Mouse (Mus musculus): Measurements from ENCODE around the gene Plekhf1.

Gene Plekhf1

GRCm38 (mm10) chr7:38227900-38228298 lies at the start of gene Plekhf1:
Gene Plekhf1 (minus strand): TSS chr7:38228016.
- peak; percentile 85 for DNase-seq

GRCm38 (mm10) chr7:38272551-38272950 lies 44.7 kb upstream of the Plekhf1 start:
- no peak for DNase-seq

GRCm38 (mm10) chr7:38271859-38272258 lies 44.0 kb upstream of the Plekhf1 start:
- DNase-seq = no peak

- DNase-seq = no peak
Observed at GRCm38 (mm10) chr7:38271511-38271811, 43.6 kb upstream of the Plekhf1 start.

GRCm38 (mm10) chr7:38270703-38271510 lies 43.1 kb upstream of the Plekhf1 start, which contains the start of gene Pop4:
Gene Pop4 (minus strand): TSS chr7:38271423.
- peak; percentile 87 for DNase-seq

GRCm38 (mm10) chr7:38267006-38267680 lies 39.3 kb upstream of the Plekhf1 start:
- peak; percentile 27 for DNase-seq

GRCm38 (mm10) chr7:38262406-38262805 lies 34.6 kb upstream of the Plekhf1 start:
- peak; percentile 34 for DNase-seq

- DNase-seq = no peak
Observed at GRCm38 (mm10) chr7:38259631-38260030, 31.8 kb upstream of the Plekhf1 start.

- DNase-seq = no peak
Observed at GRCm38 (mm10) chr7:38253441-38253840, 25.6 kb upstream of the Plekhf1 start.

GRCm38 (mm10) chr7:38251494-38252216 lies 23.8 kb upstream of the Plekhf1 start:
- DNase-seq = no peak

- no peak for DNase-seq
Observed at GRCm38 (mm10) chr7:38242417-38242816, 14.6 kb upstream of the Plekhf1 start.

GRCm38 (mm10) chr7:38237140-38237539 lies 9.3 kb upstream of the Plekhf1 start:
- DNase-seq = no peak

- DNase-seq = no peak
Observed at GRCm38 (mm10) chr7:38236400-38237105, 8.7 kb upstream of the Plekhf1 start.

GRCm38 (mm10) chr7:38230285-38230684 lies 2.5 kb upstream of the Plekhf1 start:
- no peak for DNase-seq

- DNase-seq = no peak
Observed at GRCm38 (mm10) chr7:38228329-38228728, 513 bp upstream of the Plekhf1 start.

GRCm38 (mm10) chr7:38227181-38227899 lies 476 bp downstream of the Plekhf1 start:
- peak; percentile 70 for DNase-seq

GRCm38 (mm10) chr7:38226226-38226625 lies 1.6 kb downstream of the Plekhf1 start:
- no peak for DNase-seq

- no peak for DNase-seq
Observed at GRCm38 (mm10) chr7:38224577-38225369, 3.0 kb downstream of the Plekhf1 start.

- no peak for DNase-seq
Observed at GRCm38 (mm10) chr7:38220866-38221265, 7.0 kb downstream of the Plekhf1 start.

GRCm38 (mm10) chr7:38219526-38219925 lies 8.3 kb downstream of the Plekhf1 start:
- no peak for DNase-seq

- no peak for DNase-seq
Observed at GRCm38 (mm10) chr7:38218631-38219367, 9.0 kb downstream of the Plekhf1 start.
